Mouse (Mus musculus): Measurements from ENCODE around the gene Glra1.

The Glra1 gene

GRCm38 (mm10) chr11:55517666-55518065 is 90.3 kb downstream of the Glra1 start:
- no peak for DNase-seq (ENCODE audit: low read depth)

- no peak for DNase-seq (ENCODE audit: low read depth)
Measured at GRCm38 (mm10) chr11:55511374-55511773, 96.6 kb downstream of the Glra1 start.

GRCm38 (mm10) chr11:55505485-55505884 is 102.5 kb downstream of the Glra1 start:
- no peak for DNase-seq (ENCODE audit: low read depth)

- no peak for DNase-seq (ENCODE audit: low read depth)
Measured at GRCm38 (mm10) chr11:55502886-55503285, 105.1 kb downstream of the Glra1 start.

- DNase-seq (ENCODE audit: low read depth) = no peak
Measured at GRCm38 (mm10) chr11:55501955-55502531, 106.0 kb downstream of the Glra1 start.

- peak; percentile 69 for DNase-seq (ENCODE audit: low read depth)
Measured at GRCm38 (mm10) chr11:55497885-55498284, 110.1 kb downstream of the Glra1 start.

- DNase-seq (ENCODE audit: low read depth) = no peak
Measured at GRCm38 (mm10) chr11:55496158-55496557, 111.8 kb downstream of the Glra1 start.

GRCm38 (mm10) chr11:55485443-55485842 is 122.6 kb downstream of the Glra1 start:
- DNase-seq (ENCODE audit: low read depth) = no peak

- no peak for DNase-seq (ENCODE audit: low read depth)
Measured at GRCm38 (mm10) chr11:55473219-55473618, 134.8 kb downstream of the Glra1 start.

GRCm38 (mm10) chr11:55471467-55471866 is 136.5 kb downstream of the Glra1 start:
- no peak for DNase-seq (ENCODE audit: low read depth)

GRCm38 (mm10) chr11:55470761-55471160 is 137.2 kb downstream of the Glra1 start:
- no peak for DNase-seq (ENCODE audit: low read depth)

- DNase-seq (ENCODE audit: low read depth) = peak; percentile 51
Measured at GRCm38 (mm10) chr11:55469923-55470691, 137.9 kb downstream of the Glra1 start.

- DNase-seq (ENCODE audit: low read depth) = peak; percentile 99
Measured at GRCm38 (mm10) chr11:55469048-55469843, 138.8 kb downstream of the Glra1 start, which contains the start of gene G3bp1. Gene G3bp1 (plus strand): TSS chr11:55469685.

- no peak for DNase-seq (ENCODE audit: low read depth)
Measured at GRCm38 (mm10) chr11:55468611-55469047, 139.4 kb downstream of the Glra1 start.

- no peak for DNase-seq (ENCODE audit: low read depth)
Measured at GRCm38 (mm10) chr11:55468012-55468411, 140.0 kb downstream of the Glra1 start.

GRCm38 (mm10) chr11:55465177-55465576 is 142.8 kb downstream of the Glra1 start:
- no peak for DNase-seq (ENCODE audit: low read depth)

- DNase-seq (ENCODE audit: low read depth) = no peak
Measured at GRCm38 (mm10) chr11:55464707-55465106, 143.3 kb downstream of the Glra1 start.
